Mouse (Mus musculus): ENCODE data around the gene Fam129c.

DNA sequence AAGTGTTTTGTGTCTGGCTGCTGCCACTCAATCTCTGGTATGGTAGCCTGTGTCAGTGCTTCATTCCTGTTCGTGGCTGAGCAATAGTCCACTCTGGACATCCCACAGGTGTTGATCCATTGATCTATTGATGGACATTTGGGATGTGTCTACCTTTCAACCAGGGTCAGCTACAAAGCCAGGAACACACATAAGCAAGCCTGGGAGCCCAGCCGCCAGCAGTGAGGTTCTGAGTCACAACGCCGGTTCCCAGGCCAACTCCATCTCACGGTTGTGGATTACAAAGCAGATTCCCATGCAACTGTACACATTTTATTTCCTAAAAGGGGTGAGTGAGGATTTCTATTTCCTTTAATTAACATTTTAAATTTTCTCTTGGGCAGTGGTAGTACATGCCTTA is 36.7 kb upstream of the Fam129c start:
- TF ChIP-seq POLR2A (IDR thresholded peaks at IDR 0.05; ENCODE audit: insufficient read length, low read depth) (no peak), USF1 (IDR thresholded peaks at IDR 0.05; ENCODE audit: low read depth) (no peak), REST (IDR thresholded peaks at IDR 0.05; ENCODE audit: insufficient read depth, insufficient read length) (no peak)
